Mouse (Mus musculus) frontal cortex, postnatal 25 days (tissue): ENCODE data around the gene Cdkn1a.
"Not testable (repeated sequence)": the region's sequence is repeated elsewhere in the genome, so short reads cannot be mapped to it uniquely, and the experiment has no call there.

ENCODE experiments used
- DNase-seq, 2 experiments: peaks; one replicate each; pipeline ENCODE4 v3.0.0; 2022; ENCODE audit warnings: low spot score in 2 of 2

Cdkn1a gene

DNA sequence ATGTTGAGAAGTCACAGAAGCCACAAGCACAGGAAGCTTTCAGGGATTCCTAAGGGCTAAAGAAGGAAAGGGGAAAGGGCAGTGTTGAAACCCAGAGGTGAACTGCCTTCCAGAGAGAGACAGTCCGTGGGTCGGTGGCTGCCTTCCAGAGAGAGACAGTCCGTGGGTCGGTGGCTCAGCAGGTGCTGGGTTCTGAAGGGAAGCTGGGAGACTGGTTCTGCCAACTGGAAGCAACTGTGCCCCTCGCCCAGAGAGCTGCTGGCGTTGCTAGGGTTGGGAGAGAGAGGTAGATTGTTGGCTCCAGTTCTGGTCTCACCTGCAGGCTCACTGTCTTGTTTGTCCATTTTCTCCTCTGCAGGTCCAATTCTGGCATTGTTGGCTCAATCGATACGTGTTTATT, 32.3 kb upstream of the Cdkn1a start:
- no peak for DNase-seq

DNA sequence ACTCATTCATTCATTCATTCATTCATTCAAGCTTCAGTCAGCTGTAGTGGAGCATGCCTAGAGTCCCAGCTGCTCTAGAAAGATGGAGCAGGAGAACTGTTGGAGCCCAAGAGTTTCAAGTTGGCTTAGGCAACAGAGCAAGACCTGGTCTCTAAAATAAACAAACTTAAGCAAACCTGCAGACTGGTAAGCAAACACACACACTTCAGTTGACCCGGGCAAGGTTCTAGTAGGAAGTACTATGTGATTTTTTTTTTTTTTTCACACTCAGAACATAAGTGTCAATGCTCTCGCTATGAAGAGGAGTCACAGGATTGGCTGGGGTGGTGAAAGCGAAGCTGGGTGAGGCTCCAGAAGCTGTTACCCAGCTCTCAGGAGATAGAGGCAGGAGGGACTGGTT, 31.2 kb upstream of the Cdkn1a start:
- no peak for DNase-seq

DNA sequence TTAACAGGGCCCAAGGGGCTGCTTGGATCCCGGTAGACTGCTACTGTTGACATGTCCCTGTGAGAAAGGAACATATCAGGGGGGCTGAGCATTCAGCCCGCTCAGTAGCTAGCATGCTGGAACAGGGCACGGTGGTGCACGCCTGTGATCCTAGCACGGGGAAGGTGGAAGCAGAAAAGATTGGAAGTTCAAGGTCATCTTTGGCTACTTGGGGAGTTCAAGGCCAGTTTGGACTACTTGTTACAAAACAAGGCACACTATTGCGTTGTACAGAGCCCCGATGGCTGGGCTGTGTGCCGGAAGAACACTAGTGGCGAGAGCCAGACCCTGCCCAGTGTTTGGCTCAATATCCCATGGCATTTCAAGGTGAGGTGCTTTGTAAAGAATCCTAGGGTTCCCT, 29.8 kb upstream of the Cdkn1a start:
- DNase-seq: no peak

DNA sequence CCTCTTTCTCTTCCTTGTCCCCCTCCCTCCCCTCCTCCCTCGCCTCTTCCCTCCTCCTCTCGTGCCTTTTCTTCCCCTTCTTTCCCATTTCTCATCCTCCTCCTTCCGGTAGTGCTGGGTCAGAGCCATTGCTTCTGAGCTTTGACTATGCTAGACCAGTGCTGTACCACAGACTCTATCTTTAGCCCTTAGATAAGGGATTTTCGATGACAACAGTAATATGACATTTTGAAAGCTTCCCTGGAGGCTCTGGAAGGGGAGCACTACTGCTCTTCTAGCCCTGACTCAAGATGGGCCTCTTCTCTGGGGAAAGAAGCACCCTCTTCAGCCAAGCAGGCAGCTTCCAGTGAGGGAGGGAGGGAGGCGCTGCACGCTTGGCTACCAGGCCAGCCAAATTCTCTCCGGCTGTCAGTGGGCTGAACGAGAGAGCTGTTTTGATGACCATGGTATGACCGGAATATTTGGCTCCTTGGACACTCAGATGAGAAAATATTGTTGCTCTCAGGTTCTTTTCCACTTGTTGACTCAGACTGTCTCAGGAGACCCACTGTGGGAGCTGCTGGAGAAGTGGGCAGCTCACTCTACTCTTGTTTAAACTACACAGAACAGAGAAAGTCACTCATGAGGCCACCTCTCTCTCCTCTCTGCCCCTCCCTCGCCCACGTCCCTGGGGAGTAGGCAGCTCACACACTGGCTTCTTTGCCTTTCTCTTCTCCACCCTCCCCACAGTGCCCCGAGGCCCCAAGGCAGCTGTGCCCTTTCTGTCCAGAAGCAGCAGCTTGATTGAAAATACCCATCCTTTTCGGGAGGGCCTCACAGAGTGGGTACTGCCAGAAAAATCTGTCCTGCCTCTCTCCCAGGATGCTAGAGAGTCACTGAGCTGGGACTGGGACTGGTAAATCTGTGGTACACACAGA, 28.4 kb upstream of the Cdkn1a start:
- DNase-seq: no peak

DNA sequence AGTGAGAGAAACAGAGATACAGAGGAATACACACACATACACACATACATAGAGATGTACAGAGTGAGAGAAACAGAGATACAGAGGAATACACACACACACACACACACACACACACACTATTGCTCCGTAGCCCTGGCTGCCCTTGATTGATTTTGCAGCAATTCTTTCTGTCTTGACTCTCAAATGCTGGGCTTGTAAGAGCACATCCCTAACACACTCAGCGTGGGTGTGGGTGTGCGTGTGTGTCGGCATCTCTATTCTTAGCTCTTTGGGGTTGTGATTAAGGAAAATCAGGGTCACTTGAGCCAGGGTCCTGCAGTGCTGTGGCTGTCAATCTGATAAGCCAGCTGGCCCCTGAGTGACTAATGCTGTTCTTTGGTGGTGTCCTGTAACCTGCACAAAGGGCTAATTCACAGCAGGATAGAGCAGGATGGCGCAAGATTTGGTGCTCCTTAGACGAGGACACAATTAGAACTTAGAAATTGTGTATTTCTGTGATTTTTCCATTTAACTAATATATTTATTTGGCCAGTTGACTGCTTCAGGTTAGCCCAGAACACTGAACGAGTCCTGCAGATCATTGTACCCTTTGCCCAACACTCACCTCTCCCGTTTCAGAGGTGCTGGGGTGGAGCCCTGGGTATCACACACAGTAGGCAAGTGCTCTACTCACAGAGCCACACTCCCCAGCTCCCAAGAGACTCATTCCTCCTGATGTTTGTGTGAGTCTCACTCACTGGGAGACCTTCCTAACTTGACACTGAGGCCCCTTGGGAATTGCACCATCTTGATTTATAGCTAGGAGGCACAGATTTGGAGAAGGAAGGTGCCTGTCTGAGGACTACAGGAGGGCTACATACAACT, 27.4 kb upstream of the Cdkn1a start:
- no peak for DNase-seq

DNA sequence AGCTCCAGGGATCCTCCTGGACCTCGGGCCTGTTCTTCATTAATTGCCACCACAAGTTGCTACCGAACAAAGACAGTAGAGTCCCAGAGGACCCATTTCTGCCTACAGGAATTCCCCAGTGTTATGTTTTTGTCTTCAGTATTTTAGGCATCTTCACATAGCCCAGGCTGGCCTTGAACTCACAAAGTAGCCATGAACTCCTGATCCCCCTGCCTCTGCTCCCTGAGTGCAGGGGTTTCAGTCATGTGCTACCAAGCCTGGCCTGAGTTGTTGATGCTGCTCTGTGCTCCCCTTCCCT, 26.8 kb upstream of the Cdkn1a start:
- DNase-seq: no peak

DNA sequence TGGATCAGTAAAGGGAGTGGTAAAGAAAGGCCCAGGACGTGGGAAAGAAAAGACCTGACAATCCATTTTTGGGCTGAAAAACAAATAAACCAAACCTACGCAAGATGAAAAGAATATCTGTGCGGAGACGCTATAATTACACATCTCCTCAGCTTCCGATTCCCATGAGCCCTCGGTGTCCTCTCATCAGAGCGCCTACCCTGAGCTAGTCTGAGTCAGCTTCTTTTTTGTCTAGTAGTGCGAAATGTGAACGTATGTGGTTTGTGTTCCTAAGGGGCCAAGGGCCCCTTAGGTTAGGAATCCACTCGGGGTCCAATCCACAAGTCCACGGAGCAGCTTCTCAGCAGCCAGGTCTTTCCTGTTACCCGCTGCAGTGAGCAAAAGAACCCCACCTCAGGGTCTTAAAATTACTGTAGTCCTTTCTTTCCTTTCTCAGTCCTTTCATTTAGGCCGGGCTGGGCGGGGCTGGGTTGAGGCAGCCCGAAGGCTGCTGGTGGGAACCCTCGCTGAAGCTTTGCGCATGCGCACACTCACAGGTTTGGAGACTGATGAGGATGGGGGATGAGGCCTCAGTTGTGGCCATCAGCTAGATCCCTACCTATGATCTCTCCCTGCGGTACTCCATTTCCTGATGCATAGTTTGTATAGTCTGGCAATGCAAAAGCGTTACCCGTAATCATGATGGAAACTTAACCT, 25.4 kb upstream of the Cdkn1a start:
- no peak for DNase-seq

DNA sequence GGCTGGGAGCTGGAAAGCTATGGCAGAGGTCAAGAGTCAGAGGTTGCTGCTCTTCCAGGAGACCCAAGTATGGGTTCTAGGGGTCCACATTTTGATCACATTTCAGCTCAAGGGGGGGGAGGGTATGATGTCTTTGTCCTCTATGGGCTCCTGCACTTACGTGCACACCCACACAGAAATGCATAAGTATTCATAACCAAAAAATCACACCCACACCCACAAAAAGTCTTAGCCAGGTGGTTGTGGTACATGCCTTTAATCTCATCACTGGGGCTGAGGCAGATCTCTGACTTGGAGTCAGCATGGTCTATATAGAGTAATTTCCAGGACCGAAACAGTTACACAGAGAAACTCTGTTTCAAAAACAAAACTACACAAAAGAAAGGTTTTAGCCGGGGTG, 24.8 kb upstream of the Cdkn1a start:
- no peak for DNase-seq

DNA sequence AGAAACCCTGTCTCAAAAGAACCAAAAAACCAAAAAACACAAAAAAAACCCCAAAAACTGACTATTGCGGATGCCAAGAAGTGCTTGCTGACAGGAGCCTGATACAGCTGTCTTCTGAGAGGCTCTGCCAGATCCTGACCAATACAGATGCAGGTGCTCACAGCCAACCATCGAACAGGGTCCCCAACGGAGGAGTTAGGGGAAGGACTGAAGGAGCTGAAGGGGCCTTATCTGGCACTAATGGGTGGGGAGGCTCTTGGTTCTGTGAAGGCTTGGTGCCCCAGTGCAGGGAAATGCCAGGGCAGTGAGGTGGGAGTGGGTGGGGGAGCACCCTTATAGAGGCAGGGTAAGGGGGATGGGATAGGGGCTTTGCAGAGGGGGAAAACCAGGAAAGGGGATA, 23.4 kb upstream of the Cdkn1a start:
- not testable (repeated sequence) for DNase-seq

DNA sequence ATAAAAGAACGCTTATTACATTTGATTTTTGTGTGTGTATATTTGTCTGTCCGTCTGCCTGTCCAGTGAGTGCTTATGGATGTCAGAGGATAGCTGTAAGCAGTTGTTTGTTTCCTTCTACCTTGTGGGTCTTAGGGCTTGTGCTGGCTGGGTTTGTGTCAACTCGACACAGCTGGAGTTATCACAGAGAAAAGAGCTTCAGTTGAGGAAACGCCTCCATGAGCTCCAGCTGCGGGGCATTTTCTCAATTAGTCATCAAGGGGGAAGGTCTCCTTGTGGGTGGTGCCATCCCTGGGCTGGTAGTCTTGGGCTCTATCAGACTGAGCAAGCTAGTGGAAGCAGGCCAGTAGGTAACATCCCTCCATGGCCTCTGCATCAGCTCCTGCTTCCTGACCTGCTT, 22.9 kb upstream of the Cdkn1a start:
- no peak for DNase-seq

DNA sequence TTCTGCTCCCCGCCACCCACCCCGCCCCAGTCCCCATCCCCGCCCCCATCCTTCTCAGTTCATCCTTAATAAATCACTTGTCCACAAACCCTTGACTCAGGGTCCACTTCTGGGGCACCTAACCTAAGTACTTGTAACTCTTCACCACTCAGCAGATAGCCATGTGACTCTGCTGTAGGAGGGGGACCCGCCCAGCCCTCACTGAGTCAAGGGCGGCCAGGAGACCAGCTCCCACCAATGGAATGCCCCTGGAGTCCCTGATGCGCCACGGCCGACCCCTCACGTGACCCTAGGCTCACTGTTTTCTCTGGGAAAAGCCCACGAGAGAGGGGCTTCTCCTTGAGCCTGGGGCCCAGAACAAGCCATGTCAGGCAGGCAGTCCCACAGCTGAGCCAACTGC, 21.7 kb upstream of the Cdkn1a start:
- DNase-seq: no peak

DNA sequence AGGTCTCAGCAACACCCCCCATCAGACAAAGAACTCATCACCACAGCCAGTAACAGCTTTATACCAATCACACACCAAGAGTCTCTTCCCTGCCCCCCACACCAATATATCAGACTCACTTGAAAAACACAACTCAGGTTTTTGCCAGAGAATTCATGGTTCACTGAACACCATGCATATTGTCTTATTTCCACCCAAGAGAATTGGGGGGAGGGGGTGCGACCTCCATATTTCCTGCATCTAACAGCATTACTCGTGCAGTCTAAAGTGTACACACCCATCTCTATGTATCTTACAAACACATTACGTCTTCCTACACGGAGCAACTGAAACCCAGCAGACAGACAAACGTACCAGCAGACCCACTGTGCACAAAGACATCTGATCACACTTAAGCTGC, 19.0 kb upstream of the Cdkn1a start:
- DNase-seq: no peak

DNA sequence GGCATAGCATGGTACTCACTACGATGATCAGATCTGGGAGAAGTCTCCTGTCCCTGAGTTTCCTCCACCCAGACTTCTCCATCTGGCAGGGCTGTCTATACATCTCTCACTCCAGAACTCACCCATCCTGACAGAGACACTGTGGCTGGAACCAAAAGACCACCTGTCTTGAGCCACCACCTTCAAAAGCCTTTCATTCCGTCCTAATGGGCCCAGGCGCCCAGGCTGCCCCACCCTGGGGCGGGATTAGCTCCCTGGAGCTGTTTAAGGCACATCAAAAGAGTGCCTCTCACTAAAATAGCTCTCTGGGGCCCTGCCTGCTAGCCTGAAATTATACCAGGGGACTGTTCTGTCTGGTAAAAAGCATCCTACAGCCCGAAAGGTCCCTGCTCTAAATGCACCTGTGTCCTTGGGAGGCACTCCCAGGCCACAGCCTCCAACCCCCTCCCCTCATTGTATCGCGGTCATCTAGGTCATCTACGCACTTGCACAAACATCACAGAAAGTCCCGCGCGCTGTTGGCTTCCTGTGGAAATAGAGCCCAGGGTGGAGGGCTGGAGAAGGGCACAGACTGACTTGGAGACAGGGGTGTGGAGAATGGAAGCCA, 18.0 kb upstream of the Cdkn1a start:
- no peak for DNase-seq

DNA sequence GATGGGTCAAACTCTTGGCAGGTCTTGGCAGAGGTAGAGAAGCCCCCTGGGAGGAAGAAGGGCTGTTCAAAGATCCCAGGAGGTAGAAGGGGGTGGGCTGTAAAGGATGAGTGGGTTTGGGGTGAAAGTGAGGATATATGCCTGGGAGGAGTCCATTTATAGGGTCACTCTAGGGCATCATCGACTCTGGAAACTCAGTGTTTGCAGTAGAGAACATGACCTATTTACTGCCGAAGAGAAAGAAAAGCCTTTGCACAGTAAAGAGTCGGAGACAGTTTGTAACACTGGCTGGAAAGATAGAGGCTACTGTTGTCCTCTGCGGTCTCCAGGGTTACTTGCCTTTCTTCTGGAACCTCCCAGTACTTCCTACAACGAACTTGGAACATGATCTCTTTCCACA, 17.5 kb upstream of the Cdkn1a start:
- no peak for DNase-seq

DNA sequence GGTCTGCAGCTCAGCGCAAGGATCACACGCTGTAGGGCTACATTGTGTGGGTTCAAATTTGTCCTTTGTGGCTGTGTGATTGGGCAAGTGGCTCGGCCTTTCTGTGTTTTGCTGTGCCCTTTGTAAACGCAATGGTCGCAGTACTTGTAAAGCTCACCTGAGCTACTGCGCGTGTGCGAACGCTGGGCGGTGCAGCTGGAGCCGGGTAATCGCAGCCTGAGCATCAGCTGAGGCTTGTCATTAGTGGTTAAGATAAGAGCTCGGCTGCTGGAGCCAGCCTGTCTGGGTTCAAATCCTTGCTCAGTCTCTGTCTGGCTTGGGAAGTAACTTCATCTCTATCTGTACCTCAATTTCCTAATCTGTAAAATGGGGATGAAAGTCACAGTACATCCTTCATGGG, 16.7 kb upstream of the Cdkn1a start:
- DNase-seq: no peak

DNA sequence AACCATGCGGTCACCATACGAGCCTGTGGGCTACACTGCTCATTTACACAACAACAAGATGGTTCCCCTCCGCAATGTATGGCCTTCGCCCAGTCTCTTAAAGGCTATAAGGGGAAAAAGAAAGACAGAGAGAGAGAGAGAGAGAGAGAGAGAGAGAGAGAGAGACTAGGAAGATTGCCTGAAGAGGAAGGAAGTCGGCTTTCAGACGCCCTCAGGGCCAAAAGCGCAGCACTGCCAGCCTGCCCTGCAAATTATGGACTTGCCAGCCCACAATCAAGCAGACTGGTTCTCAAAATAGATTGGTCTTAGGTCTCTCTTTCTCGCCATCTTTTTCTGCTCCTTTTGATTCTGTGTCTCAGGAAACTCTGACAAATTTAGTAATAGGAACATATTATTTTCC, 14.5 kb upstream of the Cdkn1a start:
- DNase-seq: no peak

DNA sequence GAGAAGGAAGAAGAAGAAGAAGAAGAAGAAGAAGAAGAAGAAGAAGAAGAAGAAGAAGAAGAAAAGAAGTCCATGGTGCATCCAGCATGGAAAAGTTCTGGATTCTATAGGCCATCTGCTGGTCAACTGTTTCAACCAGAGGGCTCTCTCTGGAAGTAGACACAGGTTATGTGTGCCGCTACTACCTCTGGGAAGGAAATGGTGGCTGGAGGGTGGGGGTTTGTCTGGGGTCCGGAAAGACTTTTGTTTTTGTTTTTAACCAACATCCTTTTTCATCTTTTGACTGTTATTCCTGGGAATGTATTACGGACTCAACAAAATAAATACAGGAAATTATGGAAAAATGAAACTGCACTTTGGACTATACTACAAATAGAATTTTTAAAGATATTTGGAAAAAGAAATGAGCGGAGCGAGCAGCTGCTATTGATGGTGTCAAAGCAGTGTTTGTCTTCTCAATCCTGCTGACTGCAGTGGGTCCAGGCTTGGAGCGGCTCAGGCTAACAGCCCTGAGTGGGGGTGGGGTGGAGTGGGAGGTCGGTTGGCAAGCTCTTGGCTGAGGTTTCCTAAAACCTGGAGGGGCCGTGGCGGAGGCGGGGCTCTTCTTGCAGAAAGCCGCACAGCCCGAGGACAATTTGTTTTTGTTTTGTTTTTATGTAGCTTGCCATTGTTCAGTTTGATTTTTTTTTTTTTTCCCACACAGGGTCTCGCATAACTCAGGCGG, 12.8 kb upstream of the Cdkn1a start:
- DNase-seq: no peak

DNA sequence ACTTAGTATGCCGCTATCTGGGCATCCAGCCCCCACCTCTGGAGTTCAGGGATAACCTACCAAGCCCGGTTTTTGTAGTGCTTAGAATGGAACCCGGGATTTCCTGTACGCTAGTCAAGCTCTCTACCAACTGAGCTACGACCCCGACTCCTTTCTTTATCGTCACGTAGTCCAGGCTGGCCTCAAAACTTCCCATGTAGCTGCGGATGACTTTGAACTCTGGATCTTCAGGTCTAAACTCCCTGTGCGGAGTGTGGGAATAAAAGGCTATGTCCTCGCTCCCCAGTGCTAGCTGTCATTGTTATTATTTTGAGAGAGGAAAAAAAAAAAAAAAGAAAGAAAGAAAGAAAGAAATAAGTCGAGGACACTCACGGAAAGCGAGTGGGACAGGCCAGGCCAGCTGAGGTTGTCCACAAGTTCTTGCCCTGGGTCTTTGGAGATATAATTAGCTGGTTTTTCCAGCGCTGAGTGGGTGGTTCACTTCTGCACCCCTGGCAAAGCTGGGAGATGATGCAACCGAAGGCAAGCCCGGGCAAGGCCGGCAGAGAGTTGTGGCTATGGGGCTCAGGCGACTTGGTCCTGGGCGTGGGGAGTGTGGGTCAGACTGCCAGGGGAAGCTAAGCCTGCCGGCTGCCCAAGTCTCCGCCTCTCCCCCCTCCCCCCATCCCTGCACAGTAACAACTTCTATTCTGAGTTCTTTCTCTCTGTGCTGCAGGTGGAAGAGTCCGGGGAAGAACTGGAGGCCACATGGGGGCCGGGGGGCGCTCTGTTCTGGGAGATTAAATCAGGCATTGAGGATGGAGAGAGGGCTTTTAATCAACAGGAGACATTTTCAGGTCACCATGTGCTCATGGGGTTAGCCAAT, 12.0 kb upstream of the Cdkn1a start:
- no peak for DNase-seq

DNA sequence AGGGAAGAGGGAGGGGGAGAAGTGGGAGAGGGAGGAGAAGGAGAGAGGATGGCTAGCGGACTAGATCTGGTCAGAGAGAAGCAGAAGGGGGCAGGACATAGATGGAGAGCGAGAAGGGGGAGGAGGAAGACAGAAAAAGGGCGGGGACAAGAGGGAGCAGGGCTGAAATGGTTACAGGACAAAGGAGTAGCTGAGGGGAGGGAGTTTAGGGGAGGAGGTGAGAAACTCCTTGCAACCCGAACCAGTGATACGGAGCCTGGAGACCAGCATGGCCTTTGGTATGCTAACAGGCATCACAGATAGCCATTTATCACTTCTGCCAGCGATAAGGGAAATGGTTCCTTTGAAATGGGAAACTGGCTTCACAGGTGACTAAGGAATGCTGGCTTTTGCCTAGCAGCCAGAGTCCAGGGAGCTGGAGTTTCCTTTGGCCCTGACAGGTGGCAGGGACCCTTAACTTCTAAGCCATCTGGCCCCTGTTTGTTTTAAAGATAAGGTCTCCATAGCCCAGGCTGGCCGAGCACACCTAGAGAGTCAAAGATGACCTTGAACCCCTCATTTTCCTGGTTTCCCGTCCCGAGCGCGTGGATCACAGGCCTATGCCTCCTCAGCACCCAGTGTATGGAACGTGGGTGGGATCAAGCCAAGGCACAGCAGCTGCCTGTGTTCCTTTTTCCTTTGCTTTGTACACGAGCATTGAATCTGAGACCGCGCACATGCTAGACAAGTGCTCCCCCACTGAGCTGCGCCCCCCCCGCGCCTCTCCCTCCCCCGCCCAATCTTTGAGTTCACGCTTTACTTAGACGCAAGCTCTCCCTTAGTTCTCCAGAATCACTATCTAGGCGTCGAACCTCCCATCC, 9.8 kb upstream of the Cdkn1a start:
- DNase-seq: no peak
